9 mouse cellular contexts compared by ENCODE assay signal in the genomic region with DNA sequence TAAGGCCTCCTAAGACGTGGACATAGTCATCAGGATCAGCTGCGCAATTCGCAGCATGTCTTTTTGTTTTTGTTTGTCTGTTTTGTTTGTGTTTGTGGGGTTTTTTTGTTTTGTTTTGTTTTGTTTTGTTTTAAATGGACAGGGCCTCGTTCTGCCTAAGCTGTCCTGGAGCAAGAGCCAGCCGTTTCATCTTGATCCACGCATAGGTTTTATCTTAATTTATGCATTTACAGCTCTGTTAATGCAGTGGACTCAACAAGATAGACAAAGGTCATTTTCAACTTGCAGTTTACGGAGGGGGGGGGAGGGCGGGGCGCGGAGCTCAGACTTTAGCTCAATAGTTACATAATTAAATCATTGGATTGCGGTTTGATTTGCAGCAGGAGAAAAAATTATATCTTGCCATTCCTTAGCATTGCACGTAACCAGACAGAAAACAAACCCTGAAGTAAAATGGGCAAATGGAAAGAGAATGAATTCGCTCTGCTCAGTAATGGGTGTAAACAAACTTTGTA. TPM values are rescaled to one million over a fixed set of nuclear protein-coding genes. Genes with fewer than 3 reads are reported as not detected.
DNase-seq lines count a peak whose midpoint lies in the region; ATAC-seq and TF ChIP-seq lines count a peak whose summit lies in the region.
"Had no signal": no experiment of that assay in that cellular context is flagged by ENCODE, and none has a peak within 500 bp of the region (broad histone marks: within the 10 kb centered on the region; RNA-seq: fewer than 3 reads in every experiment).

No protein-coding gene starts in this region.

- H3K27ac ChIP-seq in heart, embryonic 14.5 days (replicated peaks in 1 of 2; ENCODE audit: control insufficient read depth in 1 of 2, insufficient read depth in 1 of 2, low read depth in 2 of 2, low read length in 2 of 2), result peak overlapping the region in 1 of 2 experiments; percentile 80; a peak in 1 of 4 replicates
- H3K27ac ChIP-seq in midbrain, embryonic 11.5 days (ENCODE audit: low read depth, low read length), result no peak overlapping the region
- no peak overlapping the region for H3K27ac ChIP-seq in midbrain, embryonic 15.5 days
- no peak overlapping the region for H3K27ac ChIP-seq in limb, embryonic 15.5 days
- no peak overlapping the region for H3K27ac ChIP-seq in left cerebral cortex, adult 2 months

- intact Hi-C loops in left cerebral cortex, adult 2 months (cut with DNase I), result no loop called here

- H3K9ac ChIP-seq in heart, embryonic 14.5 days (ENCODE audit: low read length), result peak overlapping the region; percentile 81
- H3K9ac ChIP-seq in midbrain, embryonic 11.5 days (ENCODE audit: low read length), result no peak overlapping the region
- no peak overlapping the region for H3K9ac ChIP-seq in midbrain, embryonic 15.5 days
- H3K9ac ChIP-seq in limb, embryonic 15.5 days, result no peak overlapping the region

- H3K9me3 ChIP-seq in heart, embryonic 14.5 days (ENCODE audit: control insufficient read depth, low read length), result no peaks in the 10 kb centered on the region
- H3K9me3 ChIP-seq in midbrain, embryonic 11.5 days (ENCODE audit: control insufficient read depth, low read length), result no peaks in the 10 kb centered on the region
- H3K9me3 ChIP-seq in midbrain, embryonic 15.5 days, result no peaks in the 10 kb centered on the region
- no peaks in the 10 kb centered on the region for H3K9me3 ChIP-seq in limb, embryonic 15.5 days

- 84% methylated on average over 13 of the region's 13 CpGs for WGBS in heart, embryonic 14.5 days
- WGBS in midbrain, embryonic 11.5 days, result 79% methylated on average over 13 of the region's 13 CpGs
- 75% methylated on average over 13 of the region's 13 CpGs for WGBS in midbrain, embryonic 15.5 days
- 78% methylated on average over 13 of the region's 13 CpGs for WGBS in limb, embryonic 15.5 days

- no peak for TF ChIP-seq CTCF in left cerebral cortex, adult 2 months (IDR thresholded peaks at IDR 0.05)

- peaks cover 9 to 21% of the 10 kb centered on the region in 2 experiments; a peak in 3 of 4 replicates for H3K4me1 ChIP-seq in heart, embryonic 14.5 days (ENCODE audit: control insufficient read depth in 2 of 2, insufficient read depth in 2 of 2, low read length in 2 of 2)
- H3K4me1 ChIP-seq in midbrain, embryonic 11.5 days (ENCODE audit: control insufficient read depth, insufficient read depth, low read length), result peaks cover 5% of the 10 kb centered on the region
- H3K4me1 ChIP-seq in midbrain, embryonic 15.5 days, result peaks cover 5% of the 10 kb centered on the region
- H3K4me1 ChIP-seq in limb, embryonic 15.5 days, result peaks cover 9% of the 10 kb centered on the region

- DNase-seq in heart, adult 8-10 months (ENCODE audit: low spot score), result no peak
- no peak for DNase-seq in midbrain, embryonic 11.5 days (ENCODE audit: low spot score, missing footprints)
- no peak for DNase-seq in cerebellum, adult 11-12 months
- DNase-seq in layer of hippocampus, adult 9-11 months, result no peak
- DNase-seq in left cerebral cortex, adult 2 months (ENCODE audit: extremely low spot score in 1 of 2, low spot score in 2 of 2), result no peak
- DNase-seq: cerebellum, postnatal 25 days had no signal

- H3K36me3 ChIP-seq in heart, embryonic 14.5 days (ENCODE audit: control insufficient read depth, insufficient read depth, low read length), result no peaks in the 10 kb centered on the region
- no peaks in the 10 kb centered on the region for H3K36me3 ChIP-seq in midbrain, embryonic 11.5 days (ENCODE audit: control insufficient read depth, insufficient read depth, low read length)
- no peaks in the 10 kb centered on the region for H3K36me3 ChIP-seq in midbrain, embryonic 15.5 days (replicated peaks)
- no peaks in the 10 kb centered on the region for H3K36me3 ChIP-seq in limb, embryonic 15.5 days

- H3K4me3 ChIP-seq in heart, embryonic 14.5 days (ENCODE audit: control insufficient read depth in 1 of 2, insufficient read depth in 1 of 2, low read depth in 1 of 2, low read length in 2 of 2), result peak overlapping the region in 1 of 2 experiments; percentile 61; a peak in 3 of 4 replicates
- H3K4me3 ChIP-seq in midbrain, embryonic 11.5 days (ENCODE audit: low read depth, low read length), result no peak overlapping the region; the same call in 1 of the 2 replicates
- H3K4me3 ChIP-seq in midbrain, embryonic 15.5 days, result no peak overlapping the region
- no peak overlapping the region; the same call in 1 of the 2 replicates for H3K4me3 ChIP-seq in limb, embryonic 15.5 days
- H3K4me3 ChIP-seq in left cerebral cortex, adult 2 months, result no peak overlapping the region

- no peaks in the 10 kb centered on the region for H3K27me3 ChIP-seq in heart, embryonic 14.5 days (ENCODE audit: control insufficient read depth, insufficient read depth, low read length)
- no peaks in the 10 kb centered on the region for H3K27me3 ChIP-seq in midbrain, embryonic 11.5 days (ENCODE audit: control insufficient read depth, insufficient read depth, low read length)
- no peaks in the 10 kb centered on the region for H3K27me3 ChIP-seq in midbrain, embryonic 15.5 days (replicated peaks)
- H3K27me3 ChIP-seq in limb, embryonic 15.5 days, result no peaks in the 10 kb centered on the region

- peak overlapping the region; percentile 87 for H3K4me2 ChIP-seq in heart, embryonic 14.5 days (ENCODE audit: low read length)
- peak overlapping the region; percentile 55; the same call in 1 of the 2 replicates for H3K4me2 ChIP-seq in midbrain, embryonic 11.5 days
- H3K4me2 ChIP-seq in midbrain, embryonic 15.5 days, result no peak overlapping the region
- H3K4me2 ChIP-seq in limb, embryonic 15.5 days, result peak overlapping the region; percentile 78; the same call in 1 of the 2 replicates

- ATAC-seq in heart, embryonic 14.5 days (ENCODE audit: insufficient number of reproducible peaks, insufficient read depth, low FRiP score, low read depth), result no peak
- no peak for ATAC-seq in midbrain, embryonic 11.5 days (ENCODE audit: low FRiP score)
- no peak for ATAC-seq in midbrain, embryonic 15.5 days (replicated peaks)
- no peak for ATAC-seq in limb, embryonic 15.5 days (ENCODE audit: insufficient number of reproducible peaks, low FRiP score, low TSS enrichment, low read depth)

RNA-seq across cellular contexts. Expression of gene Galm, which starts 1.3 kb away (rescaled TPM):
- 10.7 and 13.7 TPM in 2 replicates for polyA plus RNA-seq in heart, embryonic 14.5 days (2014; fragmentation: Nextera tagmentation; extraction: Ambion mirVana)
- 10 to 100 TPM; 17.8 to 21.2 (median 19.7) TPM for total RNA-seq in heart, adult 8-10 months (2022)
- polyA plus RNA-seq in midbrain, embryonic 11.5 days (2014; fragmentation: Nextera tagmentation; extraction: Ambion mirVana), result 7.1 and 7.6 TPM in 2 replicates
- polyA plus RNA-seq in midbrain, embryonic 15.5 days (2015; fragmentation: Nextera tagmentation; extraction: Ambion mirVana), result 1.5 and 2.0 TPM in 2 replicates
- 12.9 and 14.1 TPM in 2 replicates for polyA plus RNA-seq in limb, embryonic 15.5 days (2015; fragmentation: Nextera tagmentation; extraction: Ambion mirVana)
- total RNA-seq in left cerebral cortex, adult 2 months (2021), result 1 to 10 TPM; 1.8 to 2.6 TPM
